Comparison of ENCODE assay signal across 9 mouse cellular contexts in the genomic region with DNA sequence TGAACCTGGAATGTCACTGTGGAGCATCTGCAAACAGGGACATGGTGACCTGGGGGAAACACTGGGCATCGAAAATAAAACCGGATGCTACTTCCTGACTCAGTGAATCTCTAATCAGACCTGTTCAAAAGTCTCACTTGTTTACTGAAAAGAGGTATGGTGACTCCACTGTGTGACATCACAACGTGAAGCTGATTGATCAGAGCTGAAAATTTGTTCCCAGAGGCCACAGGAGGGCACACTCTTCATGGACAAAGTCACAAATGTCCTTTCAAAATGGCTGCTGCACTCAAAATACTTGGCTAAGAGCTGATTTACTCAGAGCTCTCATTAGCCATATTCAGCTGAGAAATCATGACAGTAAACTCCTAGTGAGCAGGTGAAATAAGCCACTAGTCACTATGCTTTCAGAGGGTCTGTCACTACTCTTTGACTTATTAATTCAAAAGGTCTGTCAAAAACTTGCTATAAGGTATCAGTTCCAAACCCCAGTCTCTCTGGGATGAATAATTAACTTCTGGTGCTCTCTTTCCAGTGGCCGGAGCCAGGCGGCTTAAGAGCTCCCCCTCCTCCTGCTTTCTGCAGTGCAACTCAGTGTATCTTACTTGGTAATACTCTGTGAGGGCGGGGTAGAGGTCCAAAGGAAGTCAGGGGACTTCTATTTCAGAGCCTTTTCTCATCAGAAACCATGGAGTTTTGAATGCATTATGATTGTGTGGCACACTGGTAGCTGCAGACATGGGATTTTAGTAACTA. TPM values are rescaled to one million over a fixed set of nuclear protein-coding genes. Genes with fewer than 3 reads are reported as not detected.
A peak's percentile ranks its signal among the peaks of the same experiment; 100 is the strongest.
DNase-seq lines count a peak whose midpoint lies in the region; ATAC-seq and TF ChIP-seq lines count a peak whose summit lies in the region.
"Had no signal": no experiment of that assay in that cellular context is flagged by ENCODE, and none has a peak within 500 bp of the region (broad histone marks: within the 10 kb centered on the region; RNA-seq: fewer than 3 reads in every experiment).

No protein-coding gene starts in this region.

- intact Hi-C loops in left cerebral cortex, adult 2 months (cut with DNase I), result loop anchor here (5.0 kb wide), 1 partner anchor 43 kb away; the partner anchor contains the start of gene Map4k3
- intact Hi-C loops in left cerebral cortex, postnatal 10 days (cut with DNase I), result no loop called here
- intact Hi-C loops in heart, postnatal 10 days (cut with DNase I), result loop anchor here (2.0 to 5.0 kb wide), 4 partner anchors 62 to 333 kb away; no protein-coding TSS in a partner anchor

- DNase-seq in left cerebral cortex, adult 2 months (ENCODE audit: extremely low spot score in 1 of 2, low spot score in 2 of 2), result no peak
- no peak for DNase-seq in left cerebral cortex, postnatal 10 days (ENCODE audit: extremely low spot score in 1 of 2, low spot score in 2 of 2)
- DNase-seq in brain, adult 2 months (ENCODE audit: low read depth, low spot score), result peak; percentile 73
- peak; percentile 63 to 73 for DNase-seq in heart, postnatal 10 days
- peak in 1 of 3 experiments; percentile 9 for DNase-seq in liver, embryonic 14.5 days (ENCODE audit: low read depth in 3 of 3, low spot score in 3 of 3)
- peak; percentile 39 for DNase-seq in splenic B cell, adult 2 months (ENCODE audit: low read depth, low spot score)
- no peak for DNase-seq in urinary bladder, postnatal 14 days (ENCODE audit: low spot score)
- DNase-seq in spleen, postnatal 36 days (ENCODE audit: low spot score in 2 of 2), result no peak

- H3K4me3 ChIP-seq in left cerebral cortex, adult 2 months, result no peak overlapping the region
- no peak overlapping the region for H3K4me3 ChIP-seq in liver, embryonic 14.5 days (ENCODE audit: insufficient read depth in 1 of 2, low read depth in 2 of 2, low read length in 2 of 2)
- H3K4me3 ChIP-seq: myocyte had no signal

- TF ChIP-seq CTCF in left cerebral cortex, adult 2 months (IDR thresholded peaks at IDR 0.05), result peak; percentile 44
- TF ChIP-seq CTCF in liver, embryonic 14.5 days (IDR thresholded peaks at IDR 0.05; ENCODE audit: low read depth), result peak; percentile 24; the same call in 1 of the 2 replicates

- H3K36me3 ChIP-seq in liver, embryonic 14.5 days (replicated peaks; ENCODE audit: control insufficient read depth, insufficient read depth, low read depth), result no peaks in the 10 kb centered on the region
- no peaks in the 10 kb centered on the region; the same call in 1 of the 2 replicates for H3K36me3 ChIP-seq in splenic B cell, adult 2 months (ENCODE audit: control insufficient read depth, insufficient read depth, low read length, poor library complexity, severe bottlenecking)

- no peak overlapping the region for H3K9ac ChIP-seq in liver, embryonic 14.5 days (replicated peaks)

- H3K9me3 ChIP-seq in liver, embryonic 14.5 days (ENCODE audit: control insufficient read depth, low read length), result no peaks in the 10 kb centered on the region

- H3K27ac ChIP-seq in left cerebral cortex, adult 2 months, result no peak overlapping the region
- H3K27ac ChIP-seq in liver, embryonic 14.5 days, result no peak overlapping the region

- no peak overlapping the region for H3K4me2 ChIP-seq in liver, embryonic 14.5 days (ENCODE audit: low read depth)

- WGBS in liver, embryonic 14.5 days (ENCODE audit: insufficient replicate concordance), result 51% methylated on average over 6 of the region's 6 CpGs

- peaks cover 0 to 4% of the 10 kb centered on the region in 2 experiments; a peak in 2 of 4 replicates for H3K4me1 ChIP-seq in liver, embryonic 14.5 days (replicated peaks; ENCODE audit: control insufficient read depth in 2 of 2, insufficient read depth in 2 of 2, low read length in 1 of 2)

- no peak for TF ChIP-seq EP300 in liver, embryonic 14.5 days (IDR thresholded peaks at IDR 0.05; ENCODE audit: low read depth)

- peak; percentile 43; the same call in 1 of the 2 replicates for ATAC-seq in liver, embryonic 14.5 days (ENCODE audit: insufficient read depth)

- no peaks in the 10 kb centered on the region for H3K27me3 ChIP-seq in liver, embryonic 14.5 days (ENCODE audit: control insufficient read depth, insufficient read depth, low read length)
- no peaks in the 10 kb centered on the region for H3K27me3 ChIP-seq in splenic B cell, adult 2 months (ENCODE audit: control insufficient read depth, insufficient read depth, low read length, poor library complexity, severe bottlenecking)

RNA-seq across cellular contexts. Expression of gene Map4k3, which starts 44.3 kb away (rescaled TPM):
- total RNA-seq in left cerebral cortex, adult 2 months (2021), result 10 to 100 TPM; 75.0 TPM
- total RNA-seq in left cerebral cortex, postnatal 10 days (2021), result 10 to 100 TPM; 56.1 to 57.6 TPM
- 10 to 100 TPM; 43.1 to 46.3 TPM for total RNA-seq in heart, postnatal 10 days (2021)
- 3.5 and 4.3 TPM in 2 replicates for polyA plus RNA-seq in liver, embryonic 14.5 days (2012; rRNA removed)
- 4.0 and 4.3 TPM in 2 replicates for polyA plus RNA-seq in liver, embryonic 14.5 days (2014; fragmentation: Nextera tagmentation; extraction: Ambion mirVana)

Comparison
In these comparisons a context has a peak if more than half of its experiments do, and no peak if none do; other contexts are left out.
1. DNase-seq: peak in brain, adult 2 months (single experiment), heart, postnatal 10 days (2 of 2) and splenic B cell, adult 2 months (single experiment); none in left cerebral cortex, adult 2 months (0 of 2), left cerebral cortex, postnatal 10 days (0 of 2), urinary bladder, postnatal 14 days (single experiment) and spleen, postnatal 36 days (0 of 2).